Mouse (Mus musculus) midbrain, embryonic 16.5 days (tissue): ENCODE measurements around the gene Gm21764. TPM values are rescaled to one million over a fixed set of nuclear protein-coding genes. Genes with fewer than 3 reads are reported as not detected.
"Not testable (repeated sequence)": the region's sequence is repeated elsewhere in the genome, so short reads cannot be mapped to it uniquely, and the experiment has no call there.

Experiments
- ATAC-seq: fragments of 200-750 bp; cut with Nextera tagmentation; 2 replicates; pipeline ENCODE4 v1.8.0; 2017; ENCODE audit warnings: moderate TSS enrichment
- H3K27ac ChIP-seq: fragments of 300-500 bp; sonication (generic); 2 replicates; pipeline ENCODE4 v1.5.1; 2014; ENCODE audit warnings: mild to moderate bottlenecking, low read length, mixed read lengths
- H3K27me3 ChIP-seq: fragments of 300-500 bp; sonication (generic); 2 replicates; pipeline ENCODE4 v1.6.1; 2014; ENCODE audit warnings: low read depth, low read length, mixed read lengths; ENCODE audit not compliant: control insufficient read depth, insufficient read depth
- H3K36me3 ChIP-seq: fragments of 300-500 bp; sonication (generic); 2 replicates; pipeline ENCODE4 v1.6.1; 2014; ENCODE audit warnings: mild to moderate bottlenecking, low read length, moderate library complexity, mixed read lengths; ENCODE audit not compliant: control insufficient read depth, insufficient read depth
- H3K4me1 ChIP-seq: fragments of 300-500 bp; sonication (generic); 2 replicates; pipeline ENCODE4 v1.6.1; 2014; ENCODE audit warnings: mild to moderate bottlenecking, low read length, mixed read lengths; ENCODE audit not compliant: control insufficient read depth, insufficient read depth
- H3K4me2 ChIP-seq: fragments of 300-500 bp; sonication (generic); 2 replicates; pipeline ENCODE4 v1.6.1; 2014; ENCODE audit warnings: mild to moderate bottlenecking, low read length, mixed read lengths
- H3K4me3 ChIP-seq: fragments of 300-500 bp; sonication (generic); 2 replicates; pipeline ENCODE4 v1.5.1; 2014; ENCODE audit warnings: low read depth, mild to moderate bottlenecking, low read length, moderate library complexity, mixed read lengths
- H3K9ac ChIP-seq: fragments of 300-500 bp; sonication (generic); 2 replicates; pipeline ENCODE4 v1.6.1; 2014; ENCODE audit warnings: low read depth, low read length, mixed read lengths
- H3K9me3 ChIP-seq: fragments of 300-500 bp; sonication (generic); replicated peaks from 2 replicates; pipeline ENCODE4 v1.6.1; 2014; ENCODE audit warnings: mild to moderate bottlenecking, low read length, mixed read lengths; ENCODE audit not compliant: control insufficient read depth, poor library complexity, severe bottlenecking
- WGBS: fragments of 180-500 bp; shearing (Covaris S2); extraction: QIAGEN DNeasy Blood & Tissue Kit; methylation state at CpG from one replicate; pipeline ENCODE4 v1.1.7; 2014; 5-methylcytosine and 5-hydroxymethylcytosine counted together
- polyA plus RNA-seq: library from polyadenylated mRNA; unstranded; fragments of >200 nt; fragmentation: Nextera tagmentation; extraction: Ambion mirVana; gene quantifications from 2 replicates; pipeline ENCODE4 v1.2.1, GENCODE M21; 2015

The Gm21764 gene
- not detected in 2 replicates for polyA plus RNA-seq

- ATAC-seq, H3K27ac ChIP-seq, H3K36me3 ChIP-seq, H3K4me1 ChIP-seq, H3K4me2 ChIP-seq, H3K4me3 ChIP-seq, H3K27me3 ChIP-seq, H3K9ac ChIP-seq, H3K9me3 ChIP-seq: not testable (repeated sequence)
- WGBS: no CpG with 5 or more reads among the region's 3 CpGs
Observed at GRCm38 (mm10) chrY:18061712-18062111, at the start of gene Gm21764. TSS of gene Gm21764 (minus strand) at chrY:18061812.

GRCm38 (mm10) chrY:18088816-18089215 is 27.2 kb upstream of the Gm21764 start, which contains the start of gene Ssty1:
TSS of gene Ssty1 (plus strand) at chrY:18089116.
- not testable (repeated sequence) for H3K9me3 ChIP-seq, H3K27me3 ChIP-seq, H3K4me1 ChIP-seq, H3K4me3 ChIP-seq, H3K4me2 ChIP-seq, H3K27ac ChIP-seq, H3K36me3 ChIP-seq, ATAC-seq, H3K9ac ChIP-seq

Other genes with a start within 250 kb of the Gm21764 start
- not detected in 2 replicates for gene Gm21904, start 215.5 kb downstream of the Gm21764 start, polyA plus RNA-seq
- not detected in 2 replicates for gene Gm20772, start 187.1 kb downstream of the Gm21764 start, polyA plus RNA-seq
- not detected in 2 replicates for gene Gm20831, start 187.1 kb downstream of the Gm21764 start, polyA plus RNA-seq
- gene Srsy, start 124.5 kb downstream of the Gm21764 start, polyA plus RNA-seq: not detected in 2 replicates
- not detected in 2 replicates for gene Ssty1, start 27.3 kb upstream of the Gm21764 start, polyA plus RNA-seq